Mouse (Mus musculus) embryonic fibroblast, embryonic 13.5 days (primary cell): ENCODE results near the gene Rbak. TPM values are rescaled to one million over a fixed set of nuclear protein-coding genes. Genes with fewer than 3 reads are reported as not detected.
A peak's percentile ranks its signal among the peaks of the same experiment; 100 is the strongest.

Experiments
- H3K27ac ChIP-seq: 2 replicates; pipeline ENCODE4 v1.5.1; 2012; ENCODE audit warnings: low read length, control low read depth, inconsistent platforms; ENCODE audit not compliant: insufficient read depth
- H3K4me1 ChIP-seq: 2 replicates; pipeline ENCODE4 v1.6.1; 2011; ENCODE audit warnings: low read length; ENCODE audit not compliant: control insufficient read depth, insufficient read depth
- H3K4me3 ChIP-seq: 2 replicates; pipeline ENCODE4 v1.5.1; 2011; ENCODE audit warnings: mild to moderate bottlenecking, control low read depth, low read length; ENCODE audit not compliant: insufficient read depth
- CTCF ChIP-seq: IDR thresholded peaks from 2 replicates; pipeline ENCODE4 v1.5.1; 2011; ENCODE audit warnings: mild to moderate bottlenecking, control low read depth, low read length, moderate library complexity, borderline replicate concordance; ENCODE audit not compliant: insufficient read depth
- POLR2A ChIP-seq: IDR thresholded peaks from 2 replicates; pipeline ENCODE4 v1.6.1; 2011; ENCODE audit warnings: low read depth, mild to moderate bottlenecking, control low read depth, low read length, moderate library complexity
- polyA plus RNA-seq: library from polyadenylated mRNA; stranded (reverse); fragments of >200 nt; gene quantifications from 2 replicates; pipeline ENCODE4 v1.2.4, GENCODE M21; 2011; ENCODE audit warnings: low read depth; ENCODE audit not compliant: missing spikeins, insufficient read length

Rbak gene
- polyA plus RNA-seq, 1 experiment: 12.7 TPM

DNA sequence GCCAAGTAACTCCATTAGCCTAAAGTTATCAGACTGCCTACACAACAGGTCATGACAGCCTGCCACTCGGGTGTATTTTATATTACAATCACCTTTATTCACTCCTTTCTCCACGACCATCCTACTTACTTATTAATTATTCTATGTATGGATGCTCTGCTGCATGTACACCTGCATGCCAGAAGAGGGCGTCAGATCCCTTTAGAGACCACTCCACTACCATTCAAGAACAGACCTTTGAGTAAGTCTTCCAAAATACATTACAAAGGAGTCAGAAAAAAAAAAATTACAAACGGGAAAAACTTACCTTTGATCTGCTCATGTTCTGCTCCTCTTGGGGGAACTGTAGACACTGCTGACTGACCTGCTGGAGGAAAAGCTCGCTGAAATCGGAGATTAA, 1.4 kb downstream of the Rbak start:
- H3K4me3 ChIP-seq: peak overlapping the region; percentile 2; the same call in 1 of the 2 replicates
- no peak overlapping the region for H3K27ac ChIP-seq
- H3K4me1 ChIP-seq: peaks cover 4% of the 10 kb centered on the region
- TF ChIP-seq CTCF: no peak
- no peak for TF ChIP-seq POLR2A

DNA sequence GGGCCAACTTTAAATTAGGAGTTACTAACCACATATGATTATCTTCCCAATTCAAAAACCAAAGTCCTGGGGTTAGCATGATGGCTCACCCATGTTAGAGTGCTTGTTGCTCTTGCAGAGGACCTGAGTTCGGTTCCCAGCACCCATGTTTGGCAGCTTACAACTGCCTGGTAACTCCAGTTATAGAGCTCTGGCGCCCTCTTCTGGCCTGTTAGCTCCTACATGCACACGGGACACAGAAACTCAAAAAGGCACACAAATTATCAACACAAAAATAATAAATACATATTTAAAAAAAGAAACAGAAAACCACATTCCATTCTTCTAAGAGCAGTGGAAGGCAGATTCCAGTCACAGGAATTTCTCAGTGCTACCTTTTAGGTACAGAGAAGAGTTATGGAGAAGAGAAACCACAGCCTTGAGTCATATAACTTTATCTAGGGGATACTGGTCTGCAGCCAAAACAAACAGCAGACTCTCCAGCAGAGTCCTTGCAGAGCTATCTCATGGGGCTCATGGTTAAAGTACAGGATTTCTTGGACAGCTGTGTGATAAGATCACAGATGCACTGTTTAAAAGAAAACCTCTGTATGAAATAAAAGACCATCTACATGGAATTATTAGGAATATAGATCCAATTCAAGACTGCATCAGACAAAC, 2.9 kb downstream of the Rbak start:
- no peak overlapping the region for H3K4me3 ChIP-seq
- peaks cover 4% of the 10 kb centered on the region for H3K4me1 ChIP-seq
- H3K27ac ChIP-seq: no peak overlapping the region
- TF ChIP-seq CTCF (no peak), POLR2A (no peak)

DNA sequence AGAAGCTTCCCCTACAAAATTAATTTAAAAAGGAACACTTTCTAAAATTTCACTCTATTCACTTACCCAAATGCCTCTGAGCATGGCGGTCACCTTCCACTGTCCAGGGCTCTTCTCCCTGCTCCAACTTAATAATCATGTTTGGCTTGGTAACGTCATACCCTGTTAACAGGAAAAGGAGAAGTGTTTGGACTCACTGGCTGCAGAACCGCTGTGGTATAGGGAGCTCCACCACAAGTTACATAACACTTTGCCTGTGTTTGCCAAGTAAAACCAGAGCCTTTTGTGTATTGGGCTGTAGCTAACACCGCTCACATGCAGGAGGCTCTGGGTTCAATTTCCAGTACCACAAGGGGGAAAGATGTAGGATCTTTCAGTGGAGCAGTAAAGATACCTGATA, 4.6 kb downstream of the Rbak start:
- Histone ChIP-seq H3K4me1 (peaks cover 4% of the 10 kb centered on the region), H3K27ac (no peak overlapping the region), H3K4me3 (no peak overlapping the region)
- TF ChIP-seq POLR2A: no peak
- TF ChIP-seq CTCF: no peak

DNA sequence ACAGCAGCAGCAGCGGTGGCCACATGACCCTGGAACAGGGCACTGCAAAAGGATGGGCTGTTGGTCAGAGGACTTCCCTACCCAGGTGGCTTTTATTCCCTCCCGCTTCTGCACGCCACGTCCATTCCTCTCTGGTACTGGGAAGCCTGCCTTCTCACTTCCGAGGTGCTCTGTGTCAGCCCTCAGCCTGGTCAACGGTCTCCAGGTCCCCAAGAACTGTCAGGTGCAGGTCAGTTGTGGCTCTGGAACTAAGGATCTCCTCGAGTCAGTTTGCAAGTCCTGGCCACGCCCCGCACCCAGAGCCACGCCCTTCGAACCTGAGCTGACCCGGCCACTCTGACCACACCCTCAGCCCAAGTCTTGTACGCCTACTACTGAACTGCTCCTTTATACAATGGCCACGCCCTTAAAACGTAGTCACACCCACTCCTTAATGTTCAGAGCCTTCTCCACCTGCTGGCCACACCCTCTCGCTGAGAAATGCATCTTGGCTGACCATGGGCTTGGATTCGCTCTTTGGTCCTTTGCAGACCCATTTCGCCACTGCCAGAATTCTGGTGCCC, 15.0 kb downstream of the Rbak start:
- TF ChIP-seq POLR2A (no peak), CTCF (no peak)
- H3K4me1 ChIP-seq: no peaks in the 10 kb centered on the region
- no peak overlapping the region for H3K27ac ChIP-seq
- H3K4me3 ChIP-seq: no peak overlapping the region

DNA sequence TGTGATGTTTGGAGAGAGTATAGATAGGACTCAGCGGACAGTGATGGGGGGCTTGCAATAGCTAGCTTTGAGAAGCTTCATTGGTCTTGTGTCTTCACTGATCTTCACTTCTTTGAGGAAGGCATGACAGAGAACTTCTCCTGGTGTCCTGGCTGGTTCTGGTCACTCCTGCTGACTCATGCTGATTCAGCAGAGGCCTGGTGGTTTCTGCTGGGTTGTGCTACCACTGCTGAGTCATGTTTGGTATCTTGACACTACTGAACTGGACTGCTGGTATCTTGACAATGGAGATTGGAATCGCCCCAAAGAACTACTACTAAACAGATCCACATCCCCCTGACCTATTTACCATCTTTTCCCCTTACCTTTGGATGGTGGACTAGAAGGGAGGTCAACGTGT, 25.0 kb downstream of the Rbak start:
- Histone ChIP-seq H3K27ac (no peak overlapping the region), H3K4me1 (no peaks in the 10 kb centered on the region), H3K4me3 (no peak overlapping the region)
- TF ChIP-seq CTCF (no peak), POLR2A (no peak)

DNA sequence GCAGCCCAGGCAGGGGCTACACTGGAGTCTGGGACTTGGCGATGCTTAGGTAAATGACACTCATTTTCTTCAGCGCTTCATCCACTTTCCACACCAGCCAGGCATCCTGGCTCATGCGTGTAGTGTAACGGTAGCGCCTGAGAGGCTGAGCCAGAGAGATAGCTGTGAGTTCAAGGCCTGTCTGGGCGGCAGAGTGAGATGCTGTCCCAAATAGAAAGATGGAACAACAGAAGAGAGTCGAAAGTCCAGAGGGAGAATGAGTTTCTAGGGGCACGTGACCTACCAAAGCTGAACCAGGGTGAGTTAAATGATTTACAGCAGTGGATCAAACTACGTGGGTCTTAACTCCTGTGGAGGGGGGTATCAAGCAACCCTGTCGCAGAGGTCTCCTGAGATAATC, 26.8 kb downstream of the Rbak start:
- no peaks in the 10 kb centered on the region for H3K4me1 ChIP-seq
- H3K27ac ChIP-seq: no peak overlapping the region
- TF ChIP-seq POLR2A (no peak), CTCF (no peak)
- no peak overlapping the region for H3K4me3 ChIP-seq

DNA sequence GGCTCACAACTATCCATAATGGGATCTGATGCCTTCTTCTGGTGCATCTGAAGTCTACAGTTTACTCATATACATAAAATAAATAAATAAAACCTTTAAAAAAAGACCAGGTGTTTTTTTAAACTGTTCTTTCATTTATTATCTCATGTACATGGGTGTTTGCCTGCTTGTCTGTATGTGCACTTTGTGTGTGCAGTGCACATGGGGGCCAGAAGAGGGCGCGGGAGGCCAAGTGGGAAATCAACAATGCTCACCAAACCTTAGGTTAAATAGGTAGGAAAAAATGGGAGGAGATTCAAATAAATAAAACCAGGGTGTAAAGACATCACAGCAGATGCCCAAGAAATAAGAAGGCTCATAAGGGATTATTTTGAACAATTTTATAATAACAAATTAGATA, 30.5 kb downstream of the Rbak start:
- TF ChIP-seq CTCF (no peak), POLR2A (no peak)
- no peak overlapping the region for H3K4me3 ChIP-seq
- H3K27ac ChIP-seq: no peak overlapping the region
- no peaks in the 10 kb centered on the region for H3K4me1 ChIP-seq

DNA sequence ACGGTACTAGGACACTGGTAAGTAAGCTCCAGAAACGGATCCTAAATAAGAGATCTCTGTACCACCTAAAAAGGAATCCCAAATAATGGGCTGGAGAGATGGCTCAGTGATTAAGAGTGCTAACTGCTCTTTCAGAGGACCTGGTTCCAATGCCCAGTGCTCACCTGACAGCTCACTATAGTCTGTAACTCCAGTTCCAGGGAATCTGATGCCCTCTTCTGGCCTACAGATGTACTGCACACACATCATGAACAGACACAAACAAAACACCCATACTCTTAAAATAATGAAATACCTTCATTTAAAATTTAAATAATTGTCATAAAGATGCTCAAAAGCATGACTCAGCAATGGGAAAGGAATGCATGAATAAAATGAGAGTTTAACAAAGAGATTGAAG, 31.0 kb downstream of the Rbak start:
- Histone ChIP-seq H3K27ac (no peak overlapping the region), H3K4me1 (no peaks in the 10 kb centered on the region), H3K4me3 (no peak overlapping the region)
- TF ChIP-seq CTCF (no peak), POLR2A (no peak)

DNA sequence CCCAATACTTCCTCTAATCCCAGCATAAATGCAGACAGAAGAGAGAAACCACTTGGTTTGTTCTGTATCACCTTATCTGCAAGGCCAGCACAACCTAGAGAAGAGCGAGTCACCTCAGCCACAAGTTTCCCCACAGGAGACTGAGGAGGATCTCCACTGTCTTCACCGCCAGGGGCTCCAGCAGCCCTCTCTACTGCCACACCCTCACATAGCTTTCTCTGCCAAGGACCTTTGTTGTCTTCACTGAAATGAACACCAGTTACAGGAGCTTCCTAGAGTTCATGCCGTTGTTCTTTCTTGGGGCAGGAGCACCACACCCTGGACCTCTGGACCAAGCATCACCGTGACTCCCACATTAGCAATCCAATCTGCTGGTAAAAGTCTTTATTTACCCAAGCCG, 31.9 kb downstream of the Rbak start:
- no peaks in the 10 kb centered on the region for H3K4me1 ChIP-seq
- TF ChIP-seq CTCF: no peak
- no peak for TF ChIP-seq POLR2A
- no peak overlapping the region for H3K27ac ChIP-seq

DNA sequence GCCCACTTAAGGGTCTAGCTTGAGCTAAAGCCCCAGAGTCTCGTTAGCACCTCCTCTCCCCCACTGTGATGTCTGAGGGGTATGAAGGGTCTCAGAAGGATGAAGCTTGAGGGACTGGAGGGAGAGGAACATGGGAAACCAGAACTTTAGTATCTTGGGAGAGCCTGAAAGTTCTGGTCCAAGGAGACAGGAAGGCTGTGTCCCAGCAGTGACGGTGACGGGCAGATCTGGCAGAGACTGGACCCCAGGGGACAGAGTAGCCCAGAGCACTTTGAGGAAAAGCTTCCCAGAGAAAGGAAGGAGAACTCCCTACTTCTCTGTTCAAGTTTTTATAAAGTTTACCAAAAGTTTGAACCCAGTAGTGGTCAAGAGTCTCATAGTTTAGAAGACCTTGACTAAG, 33.1 kb downstream of the Rbak start, which contains the start of gene Olfr718-ps1:
Olfr718-ps1 (minus strand) TSS at position 101 of the 400 bp plus-strand sequence.
- Histone ChIP-seq H3K27ac (no peak within 1 kb of the TSS), H3K4me3 (no peak within 1 kb of the TSS), H3K4me1 (no peaks in the 10 kb centered on the region)
- TF ChIP-seq CTCF: no peak
- no peak for TF ChIP-seq POLR2A

More for the DNA sequence above, 31.9 kb downstream of the Rbak start:
- H3K4me3 ChIP-seq: no peak overlapping the region
